Mouse (Mus musculus): ENCODE measurements around the gene Cd55.

GRCm38 (mm10) chr1:130474226-130474625 lies 11.7 kb upstream of the Cd55 start:
- no peak for TF ChIP-seq CTCF (conservative IDR thresholded peaks at IDR 0.05; ENCODE audit: low read length)
- TF ChIP-seq POU5F1 (IDR thresholded peaks at IDR 0.05; ENCODE audit: borderline replicate concordance, low read length): no peak
